Mouse (Mus musculus): ENCODE data around the gene Lrfn2.

DNA sequence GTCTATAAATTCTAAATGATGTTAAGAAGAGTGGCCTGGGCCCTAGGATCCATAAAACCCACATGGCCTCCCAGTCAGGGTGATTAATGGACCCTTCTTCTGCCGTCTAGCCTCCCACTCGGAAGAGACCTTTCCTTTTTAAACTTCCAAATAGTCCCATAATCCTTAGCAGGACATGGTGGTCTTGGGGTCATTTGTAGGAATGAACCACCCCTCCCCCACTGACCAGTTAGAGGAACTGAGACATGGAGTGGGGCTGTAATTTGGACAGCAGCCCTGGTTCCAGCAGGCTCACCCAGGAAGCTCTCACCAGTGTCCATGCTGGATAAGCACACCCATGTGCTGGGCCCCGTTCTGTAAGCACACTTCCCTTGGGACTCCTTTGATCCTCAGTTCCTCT is 14.6 kb downstream of the Lrfn2 start:
- no peak for TF ChIP-seq POLR2A (IDR thresholded peaks at IDR 0.05; ENCODE audit: extremely low read depth, insufficient read depth, low read length)
- no peak for TF ChIP-seq CTCF (IDR thresholded peaks at IDR 0.05; ENCODE audit: extremely low read depth, insufficient read depth, low read length)

Data from cortical plate, adult 2 months (tissue).